Mouse (Mus musculus) CH12.LX (cell line): ENCODE measurements around the gene Tpd52l2. TPM values are rescaled to one million over a fixed set of nuclear protein-coding genes. Genes with fewer than 3 reads are reported as not detected.
A peak's percentile ranks its signal among the peaks of the same experiment; 100 is the strongest.

Source experiments
- DNase-seq: peaks from one replicate; pipeline ENCODE4 v3.0.0-alpha.2; 2013; ENCODE audit errors: extremely low read depth
- H3K27ac ChIP-seq: 2 replicates; pipeline ENCODE4 v1.5.1; 2012; ENCODE audit warnings: low read depth, mild to moderate bottlenecking, control low read depth, moderate library complexity; ENCODE audit not compliant: insufficient read depth
- H3K27me3 ChIP-seq: replicated peaks from 2 replicates; pipeline ENCODE3; 2012; ENCODE audit warnings: inconsistent platforms
- H3K36me3 ChIP-seq, 2 experiments: replicated peaks in 1 of 2; 2 replicates each; pipeline versions ENCODE3 to v1.6.1; 2012; ENCODE audit warnings: inconsistent platforms in 1 of 2, low read length in 1 of 2, mild to moderate bottlenecking in 1 of 2, mixed read lengths in 1 of 2, moderate library complexity in 1 of 2; ENCODE audit not compliant: control insufficient read depth in 1 of 2, insufficient read depth in 1 of 2
- H3K4me1 ChIP-seq, 2 experiments: 2 replicates each; pipeline ENCODE4 v1.6.1; 2012; ENCODE audit warnings: inconsistent platforms in 1 of 2, moderate library complexity in 1 of 2; ENCODE audit not compliant: insufficient read depth in 2 of 2, control insufficient read depth in 1 of 2
- H3K4me2 ChIP-seq: 2 replicates; pipeline ENCODE4 v1.6.1; 2012; ENCODE audit warnings: low read depth, mild to moderate bottlenecking, control low read depth; ENCODE audit not compliant: poor library complexity, insufficient read depth, severe bottlenecking
- H3K4me3 ChIP-seq, 3 experiments: fragments of 150-350 bp in 1 of 3; sonication (generic) in 1 of 3; replicated peaks in 1 of 3; 2 replicates each; pipeline versions ENCODE3 to v1.5.1; 2011 to 2012; ENCODE audit warnings: low read depth in 2 of 3, low read length in 2 of 3, mild to moderate bottlenecking in 2 of 3, moderate library complexity in 2 of 3, control low read depth in 1 of 3, improper control_type of control experiment in 1 of 3, inconsistent platforms in 1 of 3, mixed read lengths in 1 of 3; ENCODE audit not compliant: poor library complexity in 1 of 3
- H3K79me2 ChIP-seq: replicated peaks from 2 replicates; pipeline ENCODE4 v1.6.1; 2012; ENCODE audit warnings: mild to moderate bottlenecking, moderate library complexity; ENCODE audit not compliant: control insufficient read depth, poor library complexity, insufficient read depth, severe bottlenecking; ENCODE audit errors: extremely low read depth
- H3K9ac ChIP-seq: 2 replicates; pipeline ENCODE4 v1.6.1; 2012; ENCODE audit warnings: low read depth, mild to moderate bottlenecking, control low read depth, moderate library complexity; ENCODE audit not compliant: insufficient read depth
- H3K9me3 ChIP-seq: replicated peaks from 2 replicates; pipeline ENCODE3; 2012; ENCODE audit warnings: low read length, inconsistent platforms, mixed read lengths
- BHLHE40 ChIP-seq: IDR thresholded peaks from 2 replicates; pipeline ENCODE4 v1.6.1; 2011; ENCODE audit warnings: mild to moderate bottlenecking, low read depth, low read length, improper control_type of control experiment
- CHD1 ChIP-seq: IDR thresholded peaks from 2 replicates; pipeline ENCODE4 v1.6.1; 2012; ENCODE audit warnings: low read depth, low read length, improper control_type of control experiment, inconsistent platforms
- CHD2 ChIP-seq: IDR thresholded peaks from 2 replicates; pipeline ENCODE4 v1.6.1; 2011; ENCODE audit warnings: low read length, improper control_type of control experiment
- CTCF ChIP-seq, 2 experiments: IDR thresholded peaks in 1 of 2; conservative IDR thresholded peaks in 1 of 2; 2 replicates each; pipeline ENCODE4 v1.5.1; 2011 to 2012; ENCODE audit warnings: low read depth in 2 of 2, low read length in 2 of 2, improper control_type of control experiment in 1 of 2, inconsistent platforms in 1 of 2, mild to moderate bottlenecking in 1 of 2, moderate library complexity in 1 of 2
- E2F4 ChIP-seq: IDR thresholded peaks from 2 replicates; pipeline ENCODE4 v1.6.1; 2011; ENCODE audit warnings: low read depth, low read length, improper control_type of control experiment; ENCODE audit not compliant: insufficient replicate concordance
- ELF1 ChIP-seq: IDR thresholded peaks from 2 replicates; pipeline ENCODE4 v1.6.1; 2014; ENCODE audit warnings: low read depth, mild to moderate bottlenecking, inconsistent platforms, low read length, improper control_type of control experiment
- EP300 ChIP-seq: IDR thresholded peaks from 2 replicates; pipeline ENCODE4 v1.6.1; 2011; ENCODE audit warnings: low read length, improper control_type of control experiment
- GABPA ChIP-seq: IDR thresholded peaks from 2 replicates; pipeline ENCODE4 v1.6.1; 2012; ENCODE audit warnings: low read depth, low read length, improper control_type of control experiment, inconsistent platforms; ENCODE audit not compliant: insufficient replicate concordance
- IRF4 ChIP-seq: IDR thresholded peaks from 2 replicates; pipeline ENCODE4 v1.6.1; 2014; ENCODE audit warnings: low read depth, mild to moderate bottlenecking, inconsistent platforms, low read length, improper control_type of control experiment
- JUN ChIP-seq: IDR thresholded peaks from 2 replicates; pipeline ENCODE4 v1.6.1; 2011; ENCODE audit warnings: low read depth, mild to moderate bottlenecking, low read length, improper control_type of control experiment, moderate library complexity; ENCODE audit not compliant: insufficient read depth
- JUND ChIP-seq: conservative IDR thresholded peaks from 2 replicates; pipeline ENCODE4 v1.6.1; 2011; ENCODE audit warnings: low read depth, low read length, improper control_type of control experiment
- KAT2A ChIP-seq: IDR thresholded peaks from 2 replicates; pipeline ENCODE4 v1.6.1; 2012; ENCODE audit warnings: low read length, improper control_type of control experiment, inconsistent platforms; ENCODE audit not compliant: insufficient replicate concordance
- MAX ChIP-seq: IDR thresholded peaks from 2 replicates; pipeline ENCODE4 v1.6.1; 2011; ENCODE audit warnings: low read length, improper control_type of control experiment
- MAZ ChIP-seq: IDR thresholded peaks from 2 replicates; pipeline ENCODE4 v1.6.1; 2012; ENCODE audit warnings: low read depth, mild to moderate bottlenecking, inconsistent platforms, low read length, improper control_type of control experiment, moderate library complexity
- MEF2A ChIP-seq: IDR thresholded peaks from 2 replicates; pipeline ENCODE4 v1.6.1; 2014; ENCODE audit warnings: low read depth, mild to moderate bottlenecking, inconsistent platforms, low read length, improper control_type of control experiment, borderline replicate concordance
- MXI1 ChIP-seq: IDR thresholded peaks from 2 replicates; pipeline ENCODE4 v1.6.1; 2011; ENCODE audit warnings: mild to moderate bottlenecking, low read depth, low read length, improper control_type of control experiment
- MYC ChIP-seq: IDR thresholded peaks from 2 replicates; pipeline ENCODE4 v1.6.1; 2011; ENCODE audit warnings: low read depth, mild to moderate bottlenecking, improper control_type of control experiment, low read length
- NRF1 ChIP-seq: IDR thresholded peaks from 2 replicates; pipeline ENCODE4 v1.6.1; 2014; ENCODE audit warnings: low read depth, mild to moderate bottlenecking, inconsistent platforms, low read length, improper control_type of control experiment, moderate library complexity
- POLR2A ChIP-seq: IDR thresholded peaks from 2 replicates; pipeline ENCODE4 v1.6.1; 2011; ENCODE audit warnings: low read depth, mild to moderate bottlenecking, improper control_type of control experiment, low read length
- TCF12 ChIP-seq: IDR thresholded peaks from 2 replicates; pipeline ENCODE4 v1.6.1; 2014; ENCODE audit warnings: low read depth, mild to moderate bottlenecking, inconsistent platforms, low read length, improper control_type of control experiment
- USF1 ChIP-seq: IDR thresholded peaks from 2 replicates; pipeline ENCODE4 v1.6.1; 2014; ENCODE audit warnings: low read depth, mild to moderate bottlenecking, inconsistent platforms, low read length, improper control_type of control experiment
- USF2 ChIP-seq: conservative IDR thresholded peaks from 2 replicates; pipeline ENCODE4 v1.6.1; 2011; ENCODE audit warnings: low read depth, low read length, improper control_type of control experiment
- ZC3H11A ChIP-seq: IDR thresholded peaks from 2 replicates; pipeline ENCODE4 v1.6.1; 2012; ENCODE audit warnings: low read depth, mild to moderate bottlenecking, inconsistent platforms, low read length, improper control_type of control experiment
- ZMIZ1 ChIP-seq: IDR thresholded peaks from 2 replicates; pipeline ENCODE4 v1.6.1; 2012; ENCODE audit warnings: low read depth, mild to moderate bottlenecking, inconsistent platforms, low read length, improper control_type of control experiment
- ZNF384 ChIP-seq: IDR thresholded peaks from 2 replicates; pipeline ENCODE4 v1.6.1; 2012; ENCODE audit warnings: low read depth, low read length, improper control_type of control experiment, inconsistent platforms
- dilution Hi-C: fragments of 300-500 bp; cut with MboI; formaldehyde crosslinking; loops from 2 replicates; pipeline ENCODE4 v1.14.3; 2020; ENCODE audit warnings: low sequenced_read_pairs; ENCODE audit not compliant: extremely low pct_unique_long_range_greater_than_20kb, extremely low pct_ligation_motif_present
- in situ Hi-C: fragments of 300-500 bp; cut with MboI; formaldehyde crosslinking; loops from 3 replicates; pipeline ENCODE4 v1.14.3; 2019; ENCODE audit warnings: low sequenced_read_pairs, low pct_ligation_motif_present, low pct_unique_long_range_greater_than_20kb, mixed read lengths
- polyA plus RNA-seq: library from polyadenylated mRNA; unstranded; fragments of >175 nt; gene quantifications from 2 replicates; pipeline ENCODE4 v1.2.1, GENCODE M21; 2012; ENCODE audit warnings: low read depth; ENCODE audit not compliant: insufficient read length
- total RNA-seq, 2 experiments: library from RNA; depleted of rRNA; stranded (reverse); fragments of 300-350 nt in 1 of 2; fragments of >200 nt in 1 of 2; gene quantifications; 2 replicates each; pipeline ENCODE4 v1.2.3; 2012 to 2014

Tpd52l2 gene
- total and polyA plus RNA-seq, 3 experiments = 80.7 to 126 (median 92.0) TPM

- Histone ChIP-seq H3K27me3 (peaks cover 14% of the 10 kb centered on the region), H3K4me1 (peaks cover 2 to 49% of the 10 kb centered on the region in 2 experiments; a peak in 3 of 4 replicates), H3K4me3 (no peak overlapping the region), H3K79me2 (no peaks in the 10 kb centered on the region), H3K9me3 (peaks cover 11% of the 10 kb centered on the region), H3K36me3 (peaks cover 0 to 7% of the 10 kb centered on the region in 2 experiments), H3K4me2 (no peak overlapping the region), H3K9ac (no peak overlapping the region), H3K27ac (no peak overlapping the region)
- in situ Hi-C loops (no loop called here), dilution Hi-C loops (no loop called here)
- TF ChIP-seq MAX (no peak), JUND (no peak), POLR2A (no peak), USF2 (no peak), CHD1 (no peak), MEF2A (no peak), BHLHE40 (no peak), ELF1 (no peak), IRF4 (no peak), ZC3H11A (no peak), ZMIZ1 (no peak), MYC (no peak), MAZ (no peak), CHD2 (no peak), ZNF384 (no peak), TCF12 (no peak)
- no peak for DNase-seq
Observed at GRCm38 (mm10) chr2:181455899-181456298, 41.0 kb upstream of the Tpd52l2 start.

- in situ Hi-C loops (no loop called here), dilution Hi-C loops (no loop called here)
- H3K4me3 ChIP-seq = peak overlapping the region; percentile 53 to 90 (median 81)
- no peaks in the 10 kb centered on the region for H3K79me2 ChIP-seq
- H3K4me1 ChIP-seq = peaks cover 2 to 43% of the 10 kb centered on the region in 2 experiments; a peak in 3 of 4 replicates
- no peak for TF ChIP-seq IRF4
- no peak for TF ChIP-seq MXI1
- no peak for TF ChIP-seq E2F4
- no peak for TF ChIP-seq EP300
- TF ChIP-seq CHD1 = no peak
- TF ChIP-seq JUN = no peak
- TF ChIP-seq NRF1 = no peak
- TF ChIP-seq MAX = no peak
- no peak for TF ChIP-seq CTCF (conservative IDR thresholded peaks at IDR 0.05 in 1 of 2, IDR thresholded peaks at IDR 0.05 in 1 of 2; ENCODE audit: low read depth in 2 of 2, low read length in 2 of 2)
- TF ChIP-seq ZNF384 = no peak
- no peak for TF ChIP-seq USF1
- TF ChIP-seq BHLHE40 = no peak
- TF ChIP-seq ZMIZ1 = no peak
- TF ChIP-seq GABPA = no peak
- TF ChIP-seq MYC = no peak
- TF ChIP-seq MEF2A = no peak
- no peak for TF ChIP-seq KAT2A
- H3K9me3 ChIP-seq = peaks cover 11% of the 10 kb centered on the region
- H3K27me3 ChIP-seq = peaks cover 32% of the 10 kb centered on the region
- peaks cover 0 to 2% of the 10 kb centered on the region in 2 experiments for H3K36me3 ChIP-seq
- no peak for DNase-seq
- no peak overlapping the region for H3K9ac ChIP-seq
- peak overlapping the region; percentile 58; the same call in 1 of the 2 replicates for H3K4me2 ChIP-seq
- H3K27ac ChIP-seq = no peak overlapping the region
Observed at GRCm38 (mm10) chr2:181457831-181458230, 39.1 kb upstream of the Tpd52l2 start.
